Mouse (Mus musculus) myocyte (in vitro differentiated cells): Measurements from ENCODE around the gene Dab1. TPM values are rescaled to one million over a fixed set of nuclear protein-coding genes. Genes with fewer than 3 reads are reported as not detected.

Experiments
- H3K27me3 ChIP-seq: one replicate; pipeline ENCODE4 v1.6.1; 2011; ENCODE audit not compliant: control insufficient read depth, insufficient read depth, insufficient read length
- H3K36me3 ChIP-seq: one replicate; pipeline ENCODE4 v1.6.1; 2011; ENCODE audit not compliant: control insufficient read depth, insufficient read depth
- H3K4me2 ChIP-seq: one replicate; pipeline ENCODE4 v1.6.1; 2011; ENCODE audit warnings: low read depth, control low read depth
- H3K4me3 ChIP-seq: one replicate; pipeline ENCODE4 v1.5.1; 2011; ENCODE audit warnings: mild to moderate bottlenecking, control low read depth, moderate library complexity
- H3K79me2 ChIP-seq: one replicate; pipeline ENCODE4 v1.6.1; 2011; ENCODE audit not compliant: control insufficient read depth, insufficient read depth
- H3ac ChIP-seq: one replicate; pipeline ENCODE4 v1.6.1; 2011; ENCODE audit not compliant: control insufficient read depth, insufficient read length
- CEBPB ChIP-seq: IDR thresholded peaks from 2 replicates; pipeline ENCODE4 v1.6.1; 2011; ENCODE audit warnings: mild to moderate bottlenecking, moderate library complexity; ENCODE audit not compliant: poor library complexity, insufficient read depth, severe bottlenecking
- E2F4 ChIP-seq: IDR thresholded peaks from one replicate; pipeline ENCODE4 v1.6.1; 2011; ENCODE audit warnings: mild to moderate bottlenecking, control low read depth, moderate library complexity; ENCODE audit not compliant: insufficient read depth
- MAX ChIP-seq: IDR thresholded peaks from one replicate; pipeline ENCODE4 v1.6.1; 2011; ENCODE audit warnings: low read depth, mild to moderate bottlenecking, control low read depth
- MYOD1 ChIP-seq, 3 experiments: IDR thresholded peaks; one replicate each; pipeline ENCODE4 v1.6.1; 2011; ENCODE audit warnings: control low read depth in 2 of 3, low read depth in 2 of 3, mild to moderate bottlenecking in 2 of 3, moderate library complexity in 1 of 3; ENCODE audit not compliant: insufficient read length in 2 of 3, control insufficient read depth in 1 of 3
- MYOG ChIP-seq, 3 experiments: IDR thresholded peaks; one replicate each; pipeline ENCODE4 v1.6.1; 2011; ENCODE audit warnings: control low read depth in 2 of 3, low read depth in 2 of 3, mild to moderate bottlenecking in 2 of 3; ENCODE audit not compliant: insufficient read length in 2 of 3, control insufficient read depth in 1 of 3, insufficient read depth in 1 of 3
- POLR2A ChIP-seq: IDR thresholded peaks from one replicate; pipeline ENCODE4 v1.6.1; 2011; ENCODE audit warnings: low read depth, mild to moderate bottlenecking, control low read depth, moderate library complexity; ENCODE audit not compliant: insufficient read length
- POLR2AphosphoS2 ChIP-seq: IDR thresholded peaks from one replicate; pipeline ENCODE4 v1.6.1; 2011; ENCODE audit warnings: low read depth, control low read depth; ENCODE audit not compliant: insufficient read length
- REST ChIP-seq: IDR thresholded peaks from one replicate; pipeline ENCODE4 v1.6.1; 2011; ENCODE audit warnings: mild to moderate bottlenecking, control low read depth, moderate library complexity; ENCODE audit not compliant: insufficient read depth, insufficient read length
- SRF ChIP-seq: IDR thresholded peaks from one replicate; pipeline ENCODE4 v1.6.1; 2011; ENCODE audit warnings: low read depth; ENCODE audit not compliant: control insufficient read depth, insufficient read length
- TCF12 ChIP-seq: IDR thresholded peaks from one replicate; pipeline ENCODE4 v1.6.1; 2011; ENCODE audit warnings: mild to moderate bottlenecking, control low read depth; ENCODE audit not compliant: poor library complexity, insufficient read depth, severe bottlenecking
- TCF3 ChIP-seq: IDR thresholded peaks from one replicate; pipeline ENCODE4 v1.6.1; 2011; ENCODE audit warnings: low read depth, control low read depth; ENCODE audit not compliant: insufficient read length
- USF1 ChIP-seq: IDR thresholded peaks from one replicate; pipeline ENCODE4 v1.6.1; 2011; ENCODE audit warnings: low read depth, mild to moderate bottlenecking, control low read depth, moderate library complexity
- polyA plus RNA-seq: library from polyadenylated mRNA; unstranded; fragments of >200 nt; fragmentation: generic; extraction: Trizol; gene quantifications from one replicate; pipeline ENCODE4 v1.2.1, GENCODE M21; 2012; ENCODE audit warnings: missing spikeins

Gene Dab1
- polyA plus RNA-seq, 1 experiment: not detected

- Histone ChIP-seq H3K4me2 (no peak overlapping the region), H3K27me3 (no peaks in the 10 kb centered on the region), H3K36me3 (no peaks in the 10 kb centered on the region), H3K4me3 (no peak overlapping the region), H3K79me2 (no peaks in the 10 kb centered on the region), H3ac (no peak overlapping the region)
- TF ChIP-seq POLR2AphosphoS2 (no peak), POLR2A (no peak), USF1 (no peak), TCF12 (no peak), MAX (no peak), TCF3 (no peak), CEBPB (no peak)
Observed at GRCm38 (mm10) chr4:104666831-104667551, 1047.8 kb downstream of the Dab1 start.

GRCm38 (mm10) chr4:104668061-104668460 lies 1048.9 kb downstream of the Dab1 start:
- no peak overlapping the region for H3K4me3 ChIP-seq
- no peak overlapping the region for H3ac ChIP-seq
- H3K4me2 ChIP-seq: no peak overlapping the region
- H3K27me3 ChIP-seq: no peaks in the 10 kb centered on the region
- H3K79me2 ChIP-seq: no peaks in the 10 kb centered on the region
- H3K36me3 ChIP-seq: no peaks in the 10 kb centered on the region
- no peak for TF ChIP-seq CEBPB
- no peak for TF ChIP-seq E2F4
- no peak for TF ChIP-seq POLR2AphosphoS2
- no peak for TF ChIP-seq MYOG (IDR thresholded peaks at IDR 0.05; ENCODE audit: control insufficient read depth in 1 of 3, insufficient read depth in 1 of 3, insufficient read length in 2 of 3, low read depth in 2 of 3)
- no peak for TF ChIP-seq SRF
- TF ChIP-seq USF1: no peak
- no peak for TF ChIP-seq MAX
- TF ChIP-seq REST: no peak
- TF ChIP-seq TCF12: no peak
- TF ChIP-seq TCF3: no peak

DNA sequence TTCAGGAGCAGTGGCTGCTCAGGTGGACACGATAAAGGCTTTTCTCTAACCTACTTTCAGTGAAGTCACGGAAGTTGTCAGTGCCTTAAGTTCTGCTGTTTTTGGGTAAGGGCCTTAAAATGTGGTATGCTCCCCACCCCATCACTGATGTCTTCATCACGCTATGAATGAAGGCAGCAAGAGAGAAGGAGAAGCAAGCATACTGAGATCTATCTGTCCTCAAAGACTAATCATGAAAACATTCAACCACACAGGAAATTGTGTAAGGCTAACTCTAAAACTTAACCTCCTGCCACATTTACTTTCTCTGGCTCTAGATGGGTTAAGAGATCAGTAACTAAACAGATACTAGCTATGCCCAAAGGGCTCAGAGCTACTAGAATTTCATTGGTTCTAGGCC lies 1050.2 kb downstream of the Dab1 start:
- no peaks in the 10 kb centered on the region for H3K79me2 ChIP-seq
- TF ChIP-seq POLR2A (no peak), SRF (no peak), TCF3 (no peak), TCF12 (no peak), MYOD1 (IDR thresholded peaks at IDR 0.05; ENCODE audit: control insufficient read depth in 1 of 3, insufficient read length in 2 of 3, low read depth in 2 of 3) (no peak), E2F4 (no peak), REST (no peak), MAX (no peak), USF1 (no peak), POLR2AphosphoS2 (no peak), MYOG (IDR thresholded peaks at IDR 0.05; ENCODE audit: control insufficient read depth in 1 of 3, insufficient read depth in 1 of 3, insufficient read length in 2 of 3, low read depth in 2 of 3) (no peak), CEBPB (no peak)
- no peak overlapping the region for H3ac ChIP-seq

DNA sequence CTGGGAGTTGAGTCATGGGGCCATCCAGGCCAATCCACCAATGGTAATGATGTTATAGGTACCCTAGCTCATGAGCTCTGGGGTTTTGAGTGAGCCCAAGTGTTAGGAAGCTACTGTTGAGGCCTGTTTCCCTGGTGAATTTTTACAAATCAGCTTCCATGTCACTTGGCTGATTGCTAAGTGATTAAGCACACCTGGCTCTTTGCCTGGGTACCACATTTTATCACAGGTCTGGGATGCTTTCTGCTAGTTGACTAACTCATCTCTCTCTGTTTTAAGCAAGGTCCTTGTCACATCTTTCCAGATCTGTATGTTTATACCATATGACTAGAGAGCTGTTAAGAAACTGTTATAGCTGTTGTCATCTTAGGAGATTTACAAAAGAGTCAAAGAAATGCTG lies 1051.6 kb downstream of the Dab1 start:
- Histone ChIP-seq H3K4me2 (no peak overlapping the region), H3K4me3 (no peak overlapping the region), H3K27me3 (no peaks in the 10 kb centered on the region), H3K36me3 (no peaks in the 10 kb centered on the region), H3K79me2 (no peaks in the 10 kb centered on the region), H3ac (no peak overlapping the region)
- TF ChIP-seq POLR2AphosphoS2 (no peak), USF1 (no peak), MAX (no peak), MYOG (IDR thresholded peaks at IDR 0.05; ENCODE audit: control insufficient read depth in 1 of 3, insufficient read depth in 1 of 3, insufficient read length in 2 of 3, low read depth in 2 of 3) (no peak)

More for the DNA sequence above, 1050.2 kb downstream of the Dab1 start:
- Histone ChIP-seq H3K4me2 (no peak overlapping the region), H3K36me3 (no peaks in the 10 kb centered on the region), H3K4me3 (no peak overlapping the region), H3K27me3 (no peaks in the 10 kb centered on the region)

DNA sequence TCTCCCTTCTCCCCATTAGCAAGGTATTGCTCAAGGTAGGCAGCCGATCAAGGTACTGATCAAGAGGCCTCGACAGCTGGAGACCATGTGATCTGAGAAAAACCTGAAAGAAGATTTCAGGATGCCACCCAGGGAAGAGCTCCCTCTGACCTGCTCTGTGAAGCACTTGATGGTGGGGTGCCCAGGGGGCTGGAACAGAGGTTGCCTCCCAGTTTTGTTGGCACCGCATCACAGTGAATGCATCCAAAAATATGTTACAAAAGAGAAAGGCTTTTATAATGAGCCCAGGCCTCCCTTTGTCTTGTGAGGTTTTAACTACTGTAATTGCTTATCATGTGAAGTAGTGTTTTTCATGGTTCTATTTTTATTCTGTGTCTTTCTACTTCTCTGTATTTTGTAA lies 1054.2 kb downstream of the Dab1 start:
- TF ChIP-seq CEBPB: no peak
- TF ChIP-seq TCF3: no peak
- no peak for TF ChIP-seq MYOD1 (IDR thresholded peaks at IDR 0.05; ENCODE audit: control insufficient read depth in 1 of 3, insufficient read length in 2 of 3, low read depth in 2 of 3)
- no peak for TF ChIP-seq POLR2A
- TF ChIP-seq MYOG (IDR thresholded peaks at IDR 0.05; ENCODE audit: control insufficient read depth in 1 of 3, insufficient read depth in 1 of 3, insufficient read length in 2 of 3, low read depth in 2 of 3): no peak
- no peak for TF ChIP-seq TCF12
- TF ChIP-seq SRF: no peak
- TF ChIP-seq USF1: no peak
- no peak for TF ChIP-seq MAX
- Histone ChIP-seq H3K4me2 (no peak overlapping the region), H3K79me2 (no peaks in the 10 kb centered on the region), H3K4me3 (no peak overlapping the region), H3K27me3 (no peaks in the 10 kb centered on the region), H3ac (no peak overlapping the region), H3K36me3 (no peaks in the 10 kb centered on the region)
